Mouse (Mus musculus): ENCODE data around the gene Siglecf.

DNA sequence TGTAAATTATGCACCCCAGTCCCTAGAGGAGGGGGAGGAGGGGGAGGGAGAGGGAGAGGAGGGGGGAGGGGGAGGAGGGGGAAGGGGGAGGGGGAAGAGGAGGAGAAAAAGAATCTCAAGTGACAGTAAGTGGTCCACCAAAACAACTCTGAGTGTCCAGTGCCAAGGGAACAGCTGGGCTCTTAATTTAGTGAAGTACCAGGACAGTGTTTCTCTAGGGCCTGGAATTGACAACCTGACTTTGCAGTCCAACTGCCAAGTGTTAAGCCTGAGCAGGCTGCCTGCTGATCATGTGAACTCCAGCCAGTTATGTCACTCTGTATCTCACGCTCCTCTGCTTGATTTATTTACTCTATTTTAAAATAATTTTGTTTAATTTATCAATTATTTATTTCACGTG is 17.2 kb upstream of the Siglecf start:
- TF ChIP-seq USF1 (IDR thresholded peaks at IDR 0.05; ENCODE audit: low read depth) (no peak), CTCF (IDR thresholded peaks at IDR 0.05; ENCODE audit: control insufficient read depth, insufficient read depth, insufficient read length) (no peak), MYOG (IDR thresholded peaks at IDR 0.05; ENCODE audit: control insufficient read depth, extremely low read depth, insufficient read length) (no peak), CEBPB (IDR thresholded peaks at IDR 0.05; ENCODE audit: low read depth) (no peak), MAX (IDR thresholded peaks at IDR 0.05) (no peak), MYOD1 (IDR thresholded peaks at IDR 0.05; ENCODE audit: control insufficient read depth, insufficient read length, low read depth) (no peak)

All from C2C12 (cell line).